Mouse (Mus musculus): ENCODE measurements around the gene Sdk1. TPM values are rescaled to one million over a fixed set of nuclear protein-coding genes. Genes with fewer than 3 reads are reported as not detected.

The Sdk1 gene
- polyA plus RNA-seq, 1 experiment from 2014 or later = 1.7 TPM

DNA sequence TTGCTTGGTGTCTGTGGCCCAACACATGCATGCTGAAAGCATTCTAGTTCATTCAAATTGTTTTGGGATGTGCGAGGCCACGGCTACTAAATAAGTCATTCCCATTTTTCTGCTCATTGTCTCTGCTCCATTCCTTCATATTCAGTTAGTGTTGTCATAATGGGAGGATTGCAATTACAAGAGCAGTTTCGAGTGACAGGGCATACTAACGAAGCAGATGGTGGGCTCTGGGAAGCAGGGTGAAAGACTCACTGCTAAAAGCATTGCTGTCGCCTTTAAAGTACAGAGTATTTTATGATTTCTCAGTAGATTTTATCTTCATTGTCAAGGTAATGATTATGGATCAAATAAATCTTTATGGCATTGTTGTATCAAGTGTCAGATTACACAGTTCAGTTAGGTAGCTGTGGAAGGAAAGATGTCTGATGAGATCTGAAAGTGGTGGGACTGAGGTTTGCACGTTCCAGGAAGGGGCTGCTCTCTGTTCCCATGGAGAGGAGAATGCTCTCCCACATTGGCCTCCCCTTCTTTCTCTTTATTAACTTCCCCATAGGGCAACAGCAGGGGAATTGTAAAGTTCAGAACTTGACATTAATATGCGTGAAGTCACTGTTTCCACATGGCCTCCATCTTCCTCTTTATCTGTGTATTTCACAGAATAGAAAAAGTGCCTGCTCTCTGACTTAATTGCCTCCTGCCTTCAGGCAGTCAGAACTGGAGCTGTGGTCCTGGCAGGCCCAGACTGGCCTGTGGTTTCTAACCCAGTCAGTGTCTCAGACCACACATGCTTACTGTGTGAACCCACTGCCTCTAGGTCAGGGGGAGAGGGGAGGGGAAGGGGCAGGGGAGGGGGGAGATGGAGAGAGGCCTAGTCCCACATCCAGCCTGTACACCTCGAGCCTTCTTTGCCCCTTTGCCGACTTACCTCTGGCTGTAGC lies 138.8 kb downstream of the Sdk1 start:
- Histone ChIP-seq H3K4me2 (ENCODE audit: low read depth, low read length) (peak overlapping the region; percentile 43), H3K4me3 (ENCODE audit: low read length) (peak overlapping the region; percentile 35), H3K9ac (ENCODE audit: low read depth, low read length) (peak overlapping the region; percentile 60), H3K9me3 (ENCODE audit: control insufficient read depth, low read length) (no peaks in the 10 kb centered on the region), H3K4me1 (ENCODE audit: control insufficient read depth, insufficient read depth, low read length) (peaks cover 31% of the 10 kb centered on the region), H3K27me3 (replicated peaks; ENCODE audit: control insufficient read depth, insufficient read depth, low read length) (no peaks in the 10 kb centered on the region), H3K36me3 (ENCODE audit: control insufficient read depth, insufficient read depth, low read length) (no peaks in the 10 kb centered on the region), H3K27ac (ENCODE audit: low read length) (peak overlapping the region; percentile 76)
- peak; percentile 62 for ATAC-seq
- 46% methylated on average over 9 of the region's 9 CpGs for WGBS

DNA sequence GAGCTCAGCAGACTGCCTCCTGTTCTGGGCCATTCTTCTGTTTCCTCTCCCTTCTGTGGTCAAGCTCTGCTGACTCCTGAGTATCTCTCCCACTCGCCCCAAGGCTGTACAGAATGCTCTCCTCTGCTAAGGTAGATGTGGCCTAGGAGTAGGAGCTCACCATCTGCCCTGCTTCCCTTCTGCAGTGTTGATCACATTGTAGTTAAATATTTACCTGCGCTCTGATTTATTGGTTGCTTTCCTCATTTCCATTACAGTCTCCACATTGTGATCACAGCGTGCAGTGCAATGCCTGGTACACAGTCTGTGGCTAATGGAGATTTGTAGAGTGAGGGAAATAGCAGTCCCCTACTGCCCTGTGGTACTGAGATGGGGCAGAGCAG lies 139.5 kb downstream of the Sdk1 start:
- Histone ChIP-seq H3K4me1 (ENCODE audit: control insufficient read depth, insufficient read depth, low read length) (peaks cover 28% of the 10 kb centered on the region), H3K27ac (ENCODE audit: low read length) (peak overlapping the region; percentile 76), H3K4me3 (ENCODE audit: low read length) (peak overlapping the region; percentile 35), H3K9ac (ENCODE audit: low read depth, low read length) (peak overlapping the region; percentile 60), H3K36me3 (ENCODE audit: control insufficient read depth, insufficient read depth, low read length) (no peaks in the 10 kb centered on the region), H3K4me2 (ENCODE audit: low read depth, low read length) (peak overlapping the region; percentile 43), H3K27me3 (replicated peaks; ENCODE audit: control insufficient read depth, insufficient read depth, low read length) (no peaks in the 10 kb centered on the region), H3K9me3 (ENCODE audit: control insufficient read depth, low read length) (no peaks in the 10 kb centered on the region)
- WGBS = 42% methylated on average over 3 of the region's 3 CpGs
- ATAC-seq = peak; percentile 84

DNA sequence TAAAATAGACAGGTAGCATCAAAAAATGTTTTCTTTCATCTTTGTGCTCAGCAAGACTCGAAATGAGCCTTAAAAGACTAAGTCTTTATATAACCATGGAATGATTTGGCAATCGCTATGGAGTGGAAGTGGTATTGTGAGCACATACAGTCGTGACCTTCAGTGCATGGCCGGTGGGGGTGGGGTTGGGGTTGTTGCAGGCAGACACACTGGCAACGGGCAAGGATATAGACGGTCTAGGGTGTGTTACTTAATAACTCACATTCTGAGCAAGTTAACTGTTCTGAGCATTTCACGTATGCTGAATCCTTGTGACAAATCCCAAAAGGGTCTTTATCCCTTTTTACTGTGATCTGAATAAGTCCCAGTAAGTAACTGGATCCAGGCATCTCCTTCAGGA lies 140.3 kb downstream of the Sdk1 start:
- H3K4me2 ChIP-seq (ENCODE audit: low read depth, low read length) = no peak overlapping the region
- H3K27ac ChIP-seq (ENCODE audit: low read length) = no peak overlapping the region
- H3K27me3 ChIP-seq (replicated peaks; ENCODE audit: control insufficient read depth, insufficient read depth, low read length) = no peaks in the 10 kb centered on the region
- peaks cover 28% of the 10 kb centered on the region for H3K4me1 ChIP-seq (ENCODE audit: control insufficient read depth, insufficient read depth, low read length)
- H3K9me3 ChIP-seq (ENCODE audit: control insufficient read depth, low read length) = no peaks in the 10 kb centered on the region
- H3K9ac ChIP-seq (ENCODE audit: low read depth, low read length) = no peak overlapping the region
- no peaks in the 10 kb centered on the region for H3K36me3 ChIP-seq (ENCODE audit: control insufficient read depth, insufficient read depth, low read length)
- no peak for ATAC-seq
- 72% methylated on average over 7 of the region's 7 CpGs for WGBS
- no peak overlapping the region for H3K4me3 ChIP-seq (ENCODE audit: low read length)

DNA sequence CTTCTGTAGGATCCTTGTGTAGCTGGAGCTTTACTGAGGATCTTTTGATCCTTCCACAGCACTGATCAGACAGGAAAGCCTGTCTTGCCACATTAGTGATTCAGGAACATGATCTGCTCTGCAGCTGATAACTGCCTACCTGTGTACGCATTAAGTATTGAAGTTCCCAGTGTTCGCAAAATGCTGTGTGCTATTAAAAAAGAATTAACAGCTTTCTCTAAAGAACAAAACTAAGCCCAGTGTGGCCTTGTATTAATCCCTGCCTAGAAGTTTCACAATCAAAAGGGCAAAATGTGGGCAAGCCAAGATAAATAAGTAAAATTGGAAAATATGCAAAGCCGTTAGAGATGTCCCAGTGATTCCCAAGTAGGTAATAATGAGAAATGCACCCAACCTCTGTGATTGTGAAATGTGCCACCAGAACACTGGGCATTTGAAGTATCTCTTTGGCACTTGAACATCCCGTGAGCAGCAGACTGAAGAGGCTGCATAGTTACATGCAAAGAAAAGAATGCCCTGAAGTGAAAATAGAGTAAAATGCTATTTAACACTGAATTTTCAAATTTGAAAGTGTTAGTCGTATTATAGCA lies 141.1 kb downstream of the Sdk1 start:
- H3K4me3 ChIP-seq (ENCODE audit: low read length) = no peak overlapping the region
- H3K9ac ChIP-seq (ENCODE audit: low read depth, low read length) = no peak overlapping the region
- H3K9me3 ChIP-seq (ENCODE audit: control insufficient read depth, low read length) = no peaks in the 10 kb centered on the region
- no peak for ATAC-seq
- H3K36me3 ChIP-seq (ENCODE audit: control insufficient read depth, insufficient read depth, low read length) = no peaks in the 10 kb centered on the region
- no peak overlapping the region for H3K4me2 ChIP-seq (ENCODE audit: low read depth, low read length)
- no peaks in the 10 kb centered on the region for H3K27me3 ChIP-seq (replicated peaks; ENCODE audit: control insufficient read depth, insufficient read depth, low read length)
- peaks cover 21% of the 10 kb centered on the region for H3K4me1 ChIP-seq (ENCODE audit: control insufficient read depth, insufficient read depth, low read length)
- 87% methylated on average over 5 of the region's 5 CpGs for WGBS
- no peak overlapping the region for H3K27ac ChIP-seq (ENCODE audit: low read length)

DNA sequence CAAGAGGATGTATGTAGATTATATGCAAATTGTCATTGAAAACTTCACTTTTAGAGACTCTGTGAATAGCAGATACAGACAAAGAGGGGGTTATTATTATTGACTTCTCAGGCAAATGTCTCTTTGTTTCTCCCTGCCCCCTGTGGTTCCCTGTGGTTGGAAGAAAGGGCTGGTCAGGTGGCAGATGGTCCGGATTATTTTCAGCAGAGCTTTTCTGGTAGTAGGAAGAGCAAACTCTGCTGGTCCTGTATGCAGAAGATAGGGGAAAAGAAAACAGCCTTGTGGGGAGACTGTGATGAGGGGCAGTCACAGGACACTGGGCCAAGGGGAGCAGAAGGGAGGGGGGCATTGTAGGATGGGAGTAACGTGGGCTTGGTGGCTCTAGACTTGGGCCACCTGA lies 147.2 kb downstream of the Sdk1 start:
- no peaks in the 10 kb centered on the region for H3K27me3 ChIP-seq (replicated peaks; ENCODE audit: control insufficient read depth, insufficient read depth, low read length)
- 65% methylated on average over 2 of the region's 2 CpGs for WGBS
- no peak for ATAC-seq
- no peak overlapping the region for H3K4me2 ChIP-seq (ENCODE audit: low read depth, low read length)
- no peaks in the 10 kb centered on the region for H3K9me3 ChIP-seq (ENCODE audit: control insufficient read depth, low read length)
- no peak overlapping the region for H3K27ac ChIP-seq (ENCODE audit: low read length)
- H3K36me3 ChIP-seq (ENCODE audit: control insufficient read depth, insufficient read depth, low read length) = no peaks in the 10 kb centered on the region
- no peak overlapping the region for H3K9ac ChIP-seq (ENCODE audit: low read depth, low read length)
- peaks cover 3% of the 10 kb centered on the region; the same call in 1 of the 2 replicates for H3K4me1 ChIP-seq (ENCODE audit: control insufficient read depth, insufficient read depth, low read length)
- no peak overlapping the region for H3K4me3 ChIP-seq (ENCODE audit: low read length)

DNA sequence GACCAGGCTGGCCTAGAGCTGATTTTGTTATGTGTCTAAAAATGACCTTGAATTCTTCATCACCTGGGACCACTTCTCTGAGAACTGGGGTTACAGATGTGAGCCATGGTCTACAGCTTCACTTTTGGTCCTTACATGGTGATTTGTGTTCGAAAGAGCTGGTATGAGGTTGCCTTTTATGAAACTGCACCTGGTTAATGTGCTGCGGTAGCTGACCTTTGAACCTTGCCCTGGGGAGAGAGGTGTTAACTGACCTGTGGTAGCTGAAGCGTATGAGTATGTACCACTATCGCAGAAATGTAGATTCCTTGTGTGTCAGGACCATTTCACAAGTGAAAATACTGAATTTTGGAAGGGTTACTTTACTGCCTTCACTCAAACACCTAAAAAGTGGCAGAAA lies 149.3 kb downstream of the Sdk1 start:
- no peaks in the 10 kb centered on the region for H3K36me3 ChIP-seq (ENCODE audit: control insufficient read depth, insufficient read depth, low read length)
- no peak for ATAC-seq
- H3K4me1 ChIP-seq (ENCODE audit: control insufficient read depth, insufficient read depth, low read length) = peaks cover 3% of the 10 kb centered on the region; the same call in 1 of the 2 replicates
- H3K27ac ChIP-seq (ENCODE audit: low read length) = no peak overlapping the region
- WGBS = 74% methylated on average over 4 of the region's 4 CpGs
- H3K9ac ChIP-seq (ENCODE audit: low read depth, low read length) = no peak overlapping the region
- H3K4me2 ChIP-seq (ENCODE audit: low read depth, low read length) = no peak overlapping the region
- no peaks in the 10 kb centered on the region for H3K27me3 ChIP-seq (replicated peaks; ENCODE audit: control insufficient read depth, insufficient read depth, low read length)
- no peaks in the 10 kb centered on the region for H3K9me3 ChIP-seq (ENCODE audit: control insufficient read depth, low read length)
- no peak overlapping the region for H3K4me3 ChIP-seq (ENCODE audit: low read length)

DNA sequence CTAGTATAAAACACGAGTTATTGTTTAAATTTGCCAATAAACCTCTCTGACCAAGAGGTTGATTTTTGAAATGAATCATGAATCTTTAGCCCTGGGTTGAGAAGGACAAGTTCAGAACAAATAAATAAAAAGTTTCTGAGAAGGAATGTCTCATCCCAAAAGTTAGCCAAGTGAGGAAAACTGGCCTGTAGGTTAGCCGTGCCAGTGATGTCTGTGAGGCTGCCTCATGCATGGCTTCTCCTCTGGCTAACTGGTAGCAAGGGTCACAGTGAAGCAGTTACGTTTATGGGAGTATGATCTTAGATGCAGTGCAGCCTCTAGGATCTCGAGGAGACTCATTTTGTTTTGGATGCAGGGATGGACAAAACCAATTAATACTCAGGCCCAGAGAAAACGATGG lies 149.9 kb downstream of the Sdk1 start:
- Histone ChIP-seq H3K4me2 (ENCODE audit: low read depth, low read length) (no peak overlapping the region), H3K4me3 (ENCODE audit: low read length) (no peak overlapping the region), H3K36me3 (ENCODE audit: control insufficient read depth, insufficient read depth, low read length) (no peaks in the 10 kb centered on the region), H3K9ac (ENCODE audit: low read depth, low read length) (no peak overlapping the region), H3K9me3 (ENCODE audit: control insufficient read depth, low read length) (no peaks in the 10 kb centered on the region), H3K27ac (ENCODE audit: low read length) (no peak overlapping the region), H3K4me1 (ENCODE audit: control insufficient read depth, insufficient read depth, low read length) (peaks cover 3% of the 10 kb centered on the region; the same call in 1 of the 2 replicates), H3K27me3 (replicated peaks; ENCODE audit: control insufficient read depth, insufficient read depth, low read length) (no peaks in the 10 kb centered on the region)
- ATAC-seq = no peak
- 62% methylated on average over 5 of the region's 5 CpGs for WGBS

DNA sequence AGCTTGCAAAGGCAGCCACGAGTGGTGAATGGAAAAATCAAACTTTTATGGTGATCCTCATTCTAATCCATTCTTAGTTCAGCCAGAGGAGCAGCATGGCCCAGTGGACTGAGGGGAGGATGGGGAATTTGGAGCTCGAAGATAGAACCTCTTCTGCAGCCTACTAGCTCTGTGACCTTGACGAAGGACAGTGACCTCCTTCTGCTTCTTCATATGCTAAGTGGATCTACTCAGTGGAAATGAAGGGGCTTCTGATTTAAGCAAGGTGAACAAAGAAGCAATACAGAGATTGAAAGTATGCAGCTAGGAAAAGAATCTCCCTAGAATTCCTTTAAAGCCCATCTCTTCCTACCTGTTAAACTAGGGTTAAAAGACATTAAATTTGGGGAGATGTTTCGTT lies 152.6 kb downstream of the Sdk1 start:
- 82% methylated on average over 4 of the region's 4 CpGs for WGBS
- Histone ChIP-seq H3K4me2 (ENCODE audit: low read depth, low read length) (no peak overlapping the region), H3K4me1 (ENCODE audit: control insufficient read depth, insufficient read depth, low read length) (peaks cover 5% of the 10 kb centered on the region), H3K27me3 (replicated peaks; ENCODE audit: control insufficient read depth, insufficient read depth, low read length) (no peaks in the 10 kb centered on the region), H3K27ac (ENCODE audit: low read length) (no peak overlapping the region), H3K9ac (ENCODE audit: low read depth, low read length) (no peak overlapping the region), H3K9me3 (ENCODE audit: control insufficient read depth, low read length) (no peaks in the 10 kb centered on the region), H3K4me3 (ENCODE audit: low read length) (no peak overlapping the region), H3K36me3 (ENCODE audit: control insufficient read depth, insufficient read depth, low read length) (no peaks in the 10 kb centered on the region)
- no peak for ATAC-seq

DNA sequence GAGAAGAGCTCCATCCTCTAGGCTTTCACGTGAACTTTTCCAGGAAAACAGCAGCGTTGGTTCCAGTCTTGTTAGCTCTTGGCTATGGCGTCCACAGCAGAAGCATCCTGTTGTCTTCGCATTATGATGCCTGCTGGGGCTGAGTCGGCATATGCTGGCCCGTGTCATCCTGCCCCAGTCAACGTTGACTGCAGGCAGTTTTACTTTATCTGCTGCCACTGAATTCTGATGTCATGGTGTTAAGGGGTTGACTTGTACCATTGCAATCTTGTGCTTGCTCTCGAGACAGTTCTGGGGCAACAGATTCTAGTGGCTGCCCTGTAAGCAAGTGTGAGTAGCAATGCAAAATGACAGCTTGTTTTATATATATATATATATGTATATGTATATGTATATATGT lies 153.3 kb downstream of the Sdk1 start:
- no peak overlapping the region for H3K27ac ChIP-seq (ENCODE audit: low read length)
- H3K27me3 ChIP-seq (replicated peaks; ENCODE audit: control insufficient read depth, insufficient read depth, low read length) = no peaks in the 10 kb centered on the region
- H3K36me3 ChIP-seq (ENCODE audit: control insufficient read depth, insufficient read depth, low read length) = no peaks in the 10 kb centered on the region
- H3K4me3 ChIP-seq (ENCODE audit: low read length) = no peak overlapping the region
- H3K9me3 ChIP-seq (ENCODE audit: control insufficient read depth, low read length) = no peaks in the 10 kb centered on the region
- no peak overlapping the region for H3K9ac ChIP-seq (ENCODE audit: low read depth, low read length)
- no peak for ATAC-seq
- H3K4me2 ChIP-seq (ENCODE audit: low read depth, low read length) = no peak overlapping the region
- H3K4me1 ChIP-seq (ENCODE audit: control insufficient read depth, insufficient read depth, low read length) = peaks cover 5% of the 10 kb centered on the region
- 85% methylated on average over 8 of the region's 8 CpGs for WGBS
